Mouse (Mus musculus) layer of hippocampus, adult 2 months (tissue): ENCODE measurements around the gene Odf2l. TPM values are rescaled to one million over a fixed set of nuclear protein-coding genes. Genes with fewer than 3 reads are reported as not detected.

Source experiments
- DNase-seq, 2 experiments: peaks; one replicate each; pipeline ENCODE4 v3.0.0; 2022; ENCODE audit warnings: low spot score in 2 of 2
- H3K27ac ChIP-seq: fragments of 200-600 bp; 2 replicates; pipeline ENCODE4 v1.8.1; 2022
- H3K4me3 ChIP-seq: fragments of 200-600 bp; 2 replicates; pipeline ENCODE4 v1.8.1; 2022; ENCODE audit warnings: mild to moderate bottlenecking
- CTCF ChIP-seq: fragments of 200-600 bp; conservative IDR thresholded peaks from 2 replicates; pipeline ENCODE4 v1.8.1; 2022; ENCODE audit warnings: antibody characterized with exemption, mild to moderate bottlenecking, moderate library complexity
- total RNA-seq, 2 experiments: library from RNA; stranded (reverse); gene quantifications; 2 replicates each; pipeline ENCODE4 v1.2.3; 2021

Gene Odf2l
- total RNA-seq, 2 experiments from 2014 or later, result 18.0 to 25.9 TPM

DNA sequence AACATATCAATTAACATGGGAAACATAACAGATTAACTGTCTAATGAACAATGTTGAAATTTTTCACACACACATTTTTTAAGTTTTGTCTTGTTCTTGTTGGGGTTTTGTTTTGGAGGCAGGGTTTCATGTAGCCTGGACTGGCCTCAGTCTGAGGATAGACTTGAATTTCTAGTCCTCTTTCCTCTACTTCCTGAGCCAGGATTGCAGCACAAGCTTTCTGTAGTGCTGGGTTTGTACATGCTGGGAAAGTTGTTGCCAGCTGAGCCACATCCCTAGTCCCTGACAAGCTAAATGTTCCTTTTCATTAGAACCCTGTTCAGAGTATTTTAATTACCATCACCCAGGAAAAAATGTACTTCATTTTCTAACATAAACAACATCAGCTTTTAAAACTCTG is 29.6 kb downstream of the Odf2l start:
- H3K4me3 ChIP-seq, result no peak overlapping the region
- H3K27ac ChIP-seq, result no peak overlapping the region
- no peak for TF ChIP-seq CTCF
- no peak for DNase-seq

GRCm38 (mm10) chr3:145151092-145151491 is 32.7 kb downstream of the Odf2l start:
- H3K27ac ChIP-seq, result no peak overlapping the region
- DNase-seq, result no peak
- TF ChIP-seq CTCF, result no peak
- H3K4me3 ChIP-seq, result no peak overlapping the region

- Histone ChIP-seq H3K27ac (no peak overlapping the region), H3K4me3 (no peak overlapping the region)
- TF ChIP-seq CTCF, result no peak
- no peak for DNase-seq
Measured at GRCm38 (mm10) chr3:145151933-145152332, 33.5 kb downstream of the Odf2l start.

DNA sequence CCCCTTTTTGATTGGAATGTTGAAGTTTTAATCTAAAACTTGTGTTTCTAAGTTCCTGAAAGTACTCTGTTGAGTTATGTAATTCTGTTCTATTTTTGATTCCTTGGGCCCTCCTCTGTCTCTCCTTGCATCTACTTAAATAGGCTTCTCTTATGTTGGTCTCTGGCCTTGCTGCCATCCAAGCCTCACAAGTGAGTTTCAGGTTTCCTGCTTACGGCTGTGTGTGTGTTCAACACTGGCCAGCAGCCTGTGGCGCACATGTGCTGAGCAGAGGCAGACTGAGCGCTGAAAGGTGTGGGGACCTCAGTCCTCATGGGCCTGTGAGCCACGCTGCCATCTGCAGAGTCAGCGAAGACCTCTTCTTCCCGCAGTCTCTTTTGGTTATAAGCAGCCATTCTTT is 38.5 kb downstream of the Odf2l start:
- no peak overlapping the region for H3K4me3 ChIP-seq
- no peak for DNase-seq
- no peak for TF ChIP-seq CTCF
- no peak overlapping the region for H3K27ac ChIP-seq

DNA sequence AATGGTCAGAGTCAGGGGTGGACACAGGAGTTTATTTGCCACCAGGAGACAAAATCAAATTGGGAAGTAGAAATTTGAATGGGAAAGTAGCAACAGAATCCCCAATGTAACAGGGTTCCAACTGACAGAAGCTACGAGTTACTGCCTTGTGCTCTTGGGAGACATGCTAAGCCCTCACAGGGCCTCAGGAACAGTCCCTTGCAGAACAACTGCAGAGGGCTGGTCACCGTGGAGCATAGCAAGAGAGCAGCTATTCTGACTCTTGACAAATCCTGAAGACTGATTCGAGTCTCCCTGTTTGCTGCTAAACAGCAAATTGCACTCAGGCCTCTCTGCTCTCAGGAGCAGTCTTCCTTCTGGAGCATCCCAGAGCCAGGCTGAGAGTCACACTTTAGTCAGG is 40.1 kb downstream of the Odf2l start:
- no peak for DNase-seq
- Histone ChIP-seq H3K4me3 (no peak overlapping the region), H3K27ac (no peak overlapping the region)
- TF ChIP-seq CTCF, result no peak

DNA sequence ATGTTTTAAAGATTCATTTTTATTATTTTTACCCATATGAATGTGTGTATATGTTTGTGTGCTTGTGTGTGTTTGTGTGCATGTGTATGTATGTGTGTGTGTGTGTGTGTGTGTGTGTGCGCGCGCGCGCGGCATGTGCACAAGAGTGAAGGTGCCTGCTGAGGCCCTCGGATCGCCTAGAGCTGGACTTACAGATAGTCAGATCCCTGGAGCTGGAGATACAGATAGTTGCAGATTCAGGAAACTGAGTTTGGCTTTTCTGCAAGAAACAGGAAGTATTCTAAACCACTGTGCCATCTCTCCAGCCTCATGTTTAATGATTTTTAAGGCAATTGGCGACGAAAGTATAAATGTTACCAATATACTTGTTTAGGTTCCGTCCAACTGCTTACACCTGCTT is 48.4 kb downstream of the Odf2l start:
- no peak overlapping the region for H3K4me3 ChIP-seq
- TF ChIP-seq CTCF, result no peak
- H3K27ac ChIP-seq, result no peak overlapping the region
- DNase-seq, result no peak

DNA sequence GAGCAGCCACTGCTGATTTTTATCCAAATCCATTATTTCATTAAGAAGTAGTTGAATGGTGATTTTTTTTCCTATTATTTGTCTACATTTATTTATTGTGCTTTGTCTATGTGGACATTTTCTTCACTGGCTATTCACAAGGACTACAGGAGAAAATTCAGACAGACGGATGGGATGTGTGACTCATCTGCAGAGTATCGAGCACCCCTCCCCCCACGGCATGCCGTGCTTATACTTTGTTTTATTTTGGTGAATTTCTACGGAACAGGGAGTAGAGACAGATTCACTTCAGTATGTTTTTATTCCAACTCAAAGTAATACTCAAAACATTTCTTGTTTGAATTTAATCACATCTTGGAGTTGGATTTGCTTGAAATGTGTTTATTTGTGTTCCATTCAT is 49.4 kb downstream of the Odf2l start:
- Histone ChIP-seq H3K4me3 (no peak overlapping the region), H3K27ac (no peak overlapping the region)
- TF ChIP-seq CTCF, result no peak
- no peak for DNase-seq

- no peak overlapping the region for H3K4me3 ChIP-seq
- TF ChIP-seq CTCF, result no peak
- no peak for DNase-seq
- no peak overlapping the region for H3K27ac ChIP-seq
Measured at GRCm38 (mm10) chr3:145168844-145169696, 50.7 kb downstream of the Odf2l start.

GRCm38 (mm10) chr3:145170028-145170427 is 51.6 kb downstream of the Odf2l start:
- no peak overlapping the region for H3K27ac ChIP-seq
- DNase-seq, result no peak
- no peak for TF ChIP-seq CTCF
- no peak overlapping the region for H3K4me3 ChIP-seq

GRCm38 (mm10) chr3:145170604-145171389 is 52.4 kb downstream of the Odf2l start:
- Histone ChIP-seq H3K27ac (no peak overlapping the region), H3K4me3 (no peak overlapping the region)
- no peak for TF ChIP-seq CTCF
- no peak for DNase-seq

- no peak for DNase-seq
- TF ChIP-seq CTCF, result no peak
- no peak overlapping the region for H3K4me3 ChIP-seq
- H3K27ac ChIP-seq, result no peak overlapping the region
Measured at GRCm38 (mm10) chr3:145171390-145172060, 53.1 kb downstream of the Odf2l start.

DNA sequence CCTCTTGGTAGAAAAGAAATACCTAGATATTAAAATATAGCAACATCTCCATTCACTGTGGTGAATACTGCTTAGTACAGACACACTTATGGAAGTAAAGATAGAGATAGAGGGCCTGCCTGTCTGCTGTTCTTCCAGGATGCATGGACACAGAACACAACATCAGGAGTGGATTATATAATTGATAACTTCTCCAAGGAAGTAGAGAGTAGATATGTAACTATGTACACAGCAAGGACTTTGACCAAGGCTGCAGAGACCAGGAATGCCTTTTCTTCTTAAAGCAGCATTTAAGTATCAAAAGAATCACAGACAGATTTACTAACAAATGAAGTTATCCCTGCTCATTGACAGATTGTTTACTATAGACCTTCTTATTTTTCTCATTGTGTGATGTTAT is 66.3 kb downstream of the Odf2l start:
- Histone ChIP-seq H3K27ac (no peak overlapping the region), H3K4me3 (no peak overlapping the region)
- no peak for TF ChIP-seq CTCF
- no peak for DNase-seq

DNA sequence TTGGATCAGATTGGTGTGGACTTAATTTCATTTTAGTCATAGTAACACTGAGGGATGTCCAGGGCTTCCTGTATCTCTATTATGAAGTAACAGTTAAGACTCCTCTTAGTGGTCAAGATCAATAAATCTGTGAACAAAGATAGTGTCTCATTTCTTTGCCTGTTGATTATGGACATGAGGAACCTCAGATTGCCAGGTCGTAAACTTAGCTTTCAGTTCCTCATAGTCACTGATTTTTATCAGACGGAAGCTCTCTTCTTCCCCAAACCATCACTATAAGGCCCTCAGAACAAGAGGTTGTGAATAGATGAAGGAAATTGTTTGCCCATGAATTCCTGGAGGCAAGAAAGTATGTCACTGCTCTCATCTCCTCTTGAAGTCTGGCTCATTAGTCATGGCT is 73.6 kb downstream of the Odf2l start:
- no peak for DNase-seq
- TF ChIP-seq CTCF, result no peak
- H3K4me3 ChIP-seq, result no peak overlapping the region
- H3K27ac ChIP-seq, result no peak overlapping the region
